Comparison of ENCODE assay signal across 9 mouse cellular contexts in genomic region chr7:70118971-70119370, GRCm38 (mm10).
DNase-seq lines count a peak whose midpoint lies in the region; ATAC-seq and TF ChIP-seq lines count a peak whose summit lies in the region.
"Had no signal": no experiment of that assay in that cellular context is flagged by ENCODE, and none has a peak within 500 bp of the region (broad histone marks: within the 10 kb centered on the region; RNA-seq: fewer than 3 reads in every experiment).

No protein-coding gene starts in this region.

- no peak for DNase-seq in heart, adult 9 months (ENCODE audit: low spot score in 2 of 2)
- peak; percentile 15 for DNase-seq in R1 (ENCODE audit: low read depth, low spot score)
- DNase-seq in forebrain, postnatal 0 days: no peak
- DNase-seq in midbrain, embryonic 10.5 days (ENCODE audit: low spot score): no peak
- no peak for DNase-seq in layer of hippocampus, postnatal 10 days (ENCODE audit: low spot score in 2 of 2)
- no peak for DNase-seq in frontal cortex, postnatal 10 days (ENCODE audit: low spot score in 2 of 2)
- DNase-seq: kidney, postnatal 14 days had no signal

- peak overlapping the region; percentile 41 for H3K4me3 ChIP-seq in heart, embryonic 11.5 days (ENCODE audit: low read depth, low read length)
- peak overlapping the region; percentile 31 for H3K4me3 ChIP-seq in forebrain, postnatal 0 days (ENCODE audit: low read depth, low read length)
- peak overlapping the region; percentile 52 for H3K4me3 ChIP-seq in midbrain, embryonic 10.5 days

- H3K4me1 ChIP-seq in heart, embryonic 11.5 days (ENCODE audit: control insufficient read depth, insufficient read depth, low read length): no peaks in the 10 kb centered on the region
- H3K4me1 ChIP-seq in forebrain, postnatal 0 days (ENCODE audit: insufficient read depth): peaks cover 6% of the 10 kb centered on the region; the same call in 1 of the 2 replicates
- H3K4me1 ChIP-seq in midbrain, embryonic 10.5 days: peaks cover 74% of the 10 kb centered on the region

- 48% methylated on average over 7 of the region's 7 CpGs for WGBS in heart, embryonic 11.5 days (ENCODE audit: insufficient replicate concordance)
- 7% methylated on average over 7 of the region's 7 CpGs for WGBS in forebrain, postnatal 0 days
- 8% methylated on average over 7 of the region's 7 CpGs for WGBS in midbrain, embryonic 10.5 days

- no peak for ATAC-seq in heart, embryonic 11.5 days (replicated peaks; ENCODE audit: insufficient number of reproducible peaks, low FRiP score, low TSS enrichment)
- no peak for ATAC-seq in forebrain, postnatal 0 days
- ATAC-seq in granulocyte monocyte progenitor cell, adult 5-6 weeks (replicated peaks; ENCODE audit: poor library complexity, severe bottlenecking): no peak

- H3K36me3 ChIP-seq in heart, embryonic 11.5 days (ENCODE audit: control insufficient read depth, insufficient read depth, low read length): no peaks in the 10 kb centered on the region
- no peaks in the 10 kb centered on the region for H3K36me3 ChIP-seq in forebrain, postnatal 0 days (ENCODE audit: insufficient read depth)
- H3K36me3 ChIP-seq in midbrain, embryonic 10.5 days: no peaks in the 10 kb centered on the region

- H3K27ac ChIP-seq in heart, embryonic 11.5 days (ENCODE audit: low read depth, low read length): no peak overlapping the region
- peak overlapping the region; percentile 24; the same call in 1 of the 2 replicates for H3K27ac ChIP-seq in forebrain, postnatal 0 days (ENCODE audit: low read depth, low read length)
- H3K27ac ChIP-seq in midbrain, embryonic 10.5 days (replicated peaks): peak overlapping the region; percentile 86

- H3K9me3 ChIP-seq in heart, embryonic 11.5 days (replicated peaks; ENCODE audit: control insufficient read depth, low read length): no peaks in the 10 kb centered on the region
- no peaks in the 10 kb centered on the region for H3K9me3 ChIP-seq in forebrain, postnatal 0 days (ENCODE audit: low read length)
- H3K9me3 ChIP-seq in midbrain, embryonic 10.5 days (replicated peaks): no peaks in the 10 kb centered on the region

- no peak overlapping the region for H3K9ac ChIP-seq in heart, embryonic 11.5 days (ENCODE audit: low read depth, low read length)
- no peak overlapping the region for H3K9ac ChIP-seq in forebrain, postnatal 0 days

- peak overlapping the region; percentile 78 for H3K4me2 ChIP-seq in heart, embryonic 11.5 days
- H3K4me2 ChIP-seq in forebrain, postnatal 0 days (ENCODE audit: low read depth): peak overlapping the region; percentile 54

- 0 out of 2 replicates have a peak, but pooled peaks cover 6% of the 10 kb centered on the region for H3K27me3 ChIP-seq in heart, embryonic 11.5 days (ENCODE audit: control insufficient read depth, insufficient read depth, low read length)
- 0 out of 2 replicates have a peak, but pooled peaks cover 6% of the 10 kb centered on the region for H3K27me3 ChIP-seq in forebrain, postnatal 0 days (ENCODE audit: insufficient read depth, low read length)
- H3K27me3 ChIP-seq in midbrain, embryonic 10.5 days (ENCODE audit: low read depth, poor library complexity, severe bottlenecking): peaks cover 99% of the 10 kb centered on the region

- TF ChIP-seq CTCF in forebrain, postnatal 0 days (IDR thresholded peaks at IDR 0.05; ENCODE audit: low read depth): no peak
